Mouse (Mus musculus): ENCODE results near the gene Rasgrp1.

DNA sequence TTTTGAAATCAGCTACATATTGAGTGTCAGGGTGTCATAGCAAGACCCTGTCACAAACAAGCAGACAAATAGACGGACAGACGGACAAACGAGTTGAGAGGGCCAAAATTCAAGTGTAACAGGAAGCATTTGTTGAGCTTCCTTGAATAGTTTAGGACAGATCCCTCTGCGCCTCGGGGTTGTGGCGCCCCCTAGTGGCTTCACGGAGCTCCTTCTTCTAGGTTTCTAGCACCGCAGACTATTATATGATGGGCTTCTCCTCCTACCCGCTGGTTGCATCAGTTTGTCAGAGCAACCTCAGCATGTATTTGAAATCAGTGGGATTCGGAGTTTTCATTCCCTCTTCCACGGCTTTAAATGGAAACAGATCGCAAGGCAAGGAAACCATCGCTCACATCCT lies 111.5 kb downstream of the Rasgrp1 start:
- TF ChIP-seq CTCF (IDR thresholded peaks at IDR 0.05; ENCODE audit: low read depth), result peak; percentile 95
- TF ChIP-seq EP300 (optimal IDR thresholded peaks at IDR 0.05), result no peak

All from stomach, postnatal 0 days (tissue).